Mouse (Mus musculus) embryonic fibroblast, embryonic 13.5 days (primary cell): Measurements from ENCODE around the gene Glyat.

Experiments used
- CTCF ChIP-seq: IDR thresholded peaks from 2 replicates; pipeline ENCODE4 v1.5.1; 2011; ENCODE audit warnings: mild to moderate bottlenecking, control low read depth, low read length, moderate library complexity, borderline replicate concordance; ENCODE audit not compliant: insufficient read depth
- POLR2A ChIP-seq: IDR thresholded peaks from 2 replicates; pipeline ENCODE4 v1.6.1; 2011; ENCODE audit warnings: low read depth, mild to moderate bottlenecking, control low read depth, low read length, moderate library complexity

DNA sequence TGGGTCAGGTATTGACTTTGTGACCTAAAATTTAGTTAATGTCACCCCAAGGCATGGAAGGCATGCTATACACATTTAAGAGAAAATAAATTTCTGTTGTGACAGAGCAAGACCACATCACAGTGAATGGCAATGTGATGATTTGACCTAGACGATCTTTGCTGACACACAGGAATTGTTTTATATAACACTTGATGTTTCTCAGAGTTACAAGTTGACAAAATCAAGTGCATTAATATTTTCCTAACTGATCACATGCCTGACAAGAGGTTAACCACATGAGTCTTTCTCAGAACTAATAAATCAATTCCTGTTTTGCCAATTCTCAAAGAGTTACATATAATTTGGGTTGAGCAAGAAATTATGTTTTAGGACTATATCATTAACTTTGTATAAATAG is 19.5 kb upstream of the Glyat start:
- TF ChIP-seq CTCF (no peak), POLR2A (no peak)
